Mouse (Mus musculus): ENCODE measurements at regions not wholly inside any gene's neighbourhood (a gene's known extent, or its start where the extent isn't known, plus 50 kb on each side); places are given as distances from the start of the nearest gene placed in this dataset.

DNA sequence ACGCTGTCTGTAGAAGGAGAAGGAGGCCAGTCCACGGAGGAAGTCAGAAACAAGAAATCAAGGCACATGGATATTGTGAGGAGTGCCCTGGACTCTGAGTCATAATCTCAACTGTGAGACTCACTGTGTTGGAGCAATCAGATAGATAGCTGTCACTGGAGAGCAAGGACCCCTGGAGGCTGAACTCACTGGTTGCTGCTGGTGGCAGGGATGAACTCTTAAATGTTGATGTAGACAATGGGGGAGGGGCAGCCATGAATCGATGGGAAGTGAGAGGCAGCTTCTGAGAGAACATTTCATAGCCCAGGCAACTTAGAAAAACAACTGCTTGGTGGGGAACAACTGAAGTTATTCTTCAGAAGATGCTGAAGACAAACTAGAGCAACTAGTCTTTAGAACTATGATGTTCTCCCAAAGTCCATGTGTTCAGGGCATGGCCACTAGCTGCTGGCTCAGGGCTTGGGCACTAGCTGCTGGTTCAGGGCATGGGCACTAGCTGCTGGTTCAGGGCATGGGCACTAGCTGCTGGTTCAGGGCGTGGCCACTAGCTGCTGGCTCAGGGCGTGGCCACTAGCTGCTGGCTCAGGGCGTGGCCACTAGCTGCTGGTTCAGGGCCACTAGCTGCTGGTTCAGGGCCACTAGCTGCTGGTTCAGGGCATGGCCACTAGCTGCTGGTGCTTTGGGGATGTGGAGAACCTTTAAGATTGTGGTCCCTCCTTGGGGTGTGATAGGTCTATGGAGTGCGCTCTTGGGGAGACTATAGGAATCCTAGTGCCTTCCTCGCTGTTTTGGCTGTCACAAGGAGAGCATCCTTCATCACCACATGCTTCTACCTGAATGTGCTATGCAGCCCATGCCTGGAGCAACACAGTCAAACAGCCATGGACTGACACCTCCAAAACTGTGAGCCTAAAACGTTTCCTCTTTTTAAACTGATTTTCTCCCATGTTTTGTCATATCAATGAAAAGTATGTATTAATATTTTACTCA lies 905.7 kb upstream of the Car8 start:
- TF ChIP-seq CTCF (conservative IDR thresholded peaks at IDR 0.05), result no peak
- Histone ChIP-seq H3K27ac (no peak overlapping the region), H3K4me3 (no peak overlapping the region)
- DNase-seq (ENCODE audit: low spot score in 2 of 2), result no peak

DNA sequence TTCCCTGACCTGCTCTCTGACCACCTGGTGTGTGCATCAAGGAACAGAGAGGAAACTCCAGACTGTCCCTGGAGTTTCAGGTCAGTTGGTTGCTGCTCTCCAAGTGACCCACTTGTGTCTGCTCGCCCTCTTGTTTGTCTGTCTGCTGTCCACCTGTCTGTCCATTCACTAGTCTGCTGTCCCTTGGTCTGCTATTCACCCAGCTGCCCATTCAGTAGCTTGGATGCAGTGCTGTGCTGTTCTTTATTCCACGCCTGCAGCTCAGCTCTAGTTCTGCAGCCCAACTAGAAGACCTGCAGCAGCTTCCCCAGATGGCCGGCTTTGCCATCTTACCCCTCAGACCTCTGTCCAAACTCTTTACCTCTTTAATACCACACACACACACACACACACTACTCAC lies 904.2 kb upstream of the Car8 start:
- H3K4me3 ChIP-seq, result no peak overlapping the region
- TF ChIP-seq CTCF (conservative IDR thresholded peaks at IDR 0.05), result no peak
- DNase-seq (ENCODE audit: low spot score in 2 of 2), result no peak
- no peak overlapping the region for H3K27ac ChIP-seq

DNA sequence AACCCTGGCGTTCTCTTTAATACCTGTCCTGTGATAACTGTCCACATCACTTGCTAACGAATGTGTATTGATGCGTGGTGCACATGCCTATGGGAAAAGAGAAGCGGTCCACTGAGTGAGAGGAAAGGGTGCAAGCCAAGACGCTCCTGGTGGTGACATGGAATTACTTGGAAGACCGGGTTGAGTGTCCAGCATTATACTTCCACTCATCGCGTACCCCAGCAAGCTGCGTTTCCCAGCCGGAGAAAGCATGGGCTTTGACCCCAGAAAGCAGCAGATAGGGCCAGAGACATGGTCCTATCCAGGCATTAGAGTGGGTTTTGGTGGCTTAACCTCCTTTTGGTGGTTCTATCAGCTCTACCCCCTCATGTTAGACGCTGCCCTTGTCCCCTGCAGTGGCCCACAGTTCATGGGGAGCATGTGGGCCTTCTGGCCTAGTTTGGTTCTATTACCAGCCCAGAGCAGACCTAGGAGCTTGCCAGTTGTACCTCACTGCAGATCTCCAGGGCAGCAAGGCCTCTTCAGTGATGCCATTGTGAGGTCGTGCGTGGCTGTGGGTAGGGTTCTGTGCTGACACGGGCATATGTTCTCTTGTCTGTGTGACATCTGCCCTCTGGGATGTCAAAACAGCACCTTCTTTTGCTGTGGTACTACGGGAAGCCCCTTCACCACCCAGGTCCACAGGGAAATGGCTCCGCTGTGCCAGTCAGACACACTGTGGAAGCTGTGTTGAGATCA lies 903.3 kb upstream of the Car8 start:
- DNase-seq (ENCODE audit: low spot score in 2 of 2), result no peak
- H3K4me3 ChIP-seq, result no peak overlapping the region
- TF ChIP-seq CTCF (conservative IDR thresholded peaks at IDR 0.05), result no peak
- H3K27ac ChIP-seq, result no peak overlapping the region

DNA sequence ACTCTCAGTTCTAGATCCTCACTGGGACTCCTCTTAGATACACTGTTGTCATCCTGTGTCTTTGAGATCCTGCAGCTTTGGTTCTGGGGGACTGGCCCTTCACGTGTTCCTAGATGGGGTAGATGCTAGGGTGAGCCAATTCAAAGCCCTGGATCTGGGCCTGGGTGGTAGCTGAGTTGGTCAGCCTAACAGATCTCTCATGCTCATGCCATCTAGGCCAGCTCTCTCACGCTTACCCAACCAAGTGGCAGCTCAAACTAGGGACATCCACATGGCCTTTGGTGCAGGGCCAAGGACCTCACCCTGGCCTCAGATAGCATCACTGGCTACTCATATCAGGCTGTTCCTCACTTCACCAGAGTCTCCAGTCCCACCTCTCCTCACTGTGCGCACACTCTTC lies 901.9 kb upstream of the Car8 start:
- Histone ChIP-seq H3K4me3 (no peak overlapping the region), H3K27ac (no peak overlapping the region)
- TF ChIP-seq CTCF (conservative IDR thresholded peaks at IDR 0.05), result no peak
- DNase-seq (ENCODE audit: low spot score in 2 of 2), result no peak

DNA sequence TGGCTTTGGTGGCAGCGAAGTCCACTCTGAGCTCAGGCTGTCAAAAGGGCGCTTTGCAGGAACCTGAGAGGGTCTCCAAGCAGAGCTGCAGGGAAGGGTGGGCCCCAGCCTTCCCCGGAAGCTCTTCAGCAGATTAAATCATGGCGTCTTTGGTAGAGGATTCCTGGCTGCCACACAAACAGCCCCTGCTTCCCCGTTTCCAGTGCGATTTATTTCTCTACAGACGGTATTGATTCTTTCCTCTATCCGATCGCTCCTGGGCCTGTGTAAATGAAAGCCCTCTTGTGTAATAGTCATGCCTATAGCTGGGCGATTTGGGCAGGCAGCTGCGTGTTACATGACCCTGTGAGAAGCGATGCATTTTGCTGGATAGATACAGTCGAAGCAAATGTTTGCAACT lies 897.8 kb upstream of the Car8 start:
- Histone ChIP-seq H3K4me3 (peak overlapping the region; percentile 45; the same call in 1 of the 2 replicates), H3K27ac (peak overlapping the region; percentile 87)
- TF ChIP-seq CTCF (conservative IDR thresholded peaks at IDR 0.05), result no peak
- DNase-seq (ENCODE audit: low spot score in 2 of 2), result no peak

DNA sequence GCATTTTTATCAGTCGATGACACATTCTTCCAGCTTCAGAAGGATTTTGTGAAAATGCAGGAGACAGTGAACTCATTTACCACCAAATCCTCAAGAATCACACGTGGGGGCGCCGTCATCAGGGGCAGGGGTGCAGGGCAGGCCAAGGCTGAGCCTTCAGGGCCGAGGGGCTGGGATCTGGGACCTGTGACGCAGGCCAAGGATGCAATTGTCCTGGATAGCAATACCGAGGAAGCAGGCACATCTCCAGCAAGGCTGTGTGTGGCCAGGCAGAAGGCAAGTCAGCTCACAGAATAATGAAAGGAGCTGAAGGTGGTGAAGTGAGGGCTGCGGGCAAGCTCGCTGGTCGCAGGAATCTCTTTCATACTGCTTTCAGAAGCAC lies 897.3 kb upstream of the Car8 start:
- Histone ChIP-seq H3K4me3 (peak overlapping the region; percentile 45), H3K27ac (peak overlapping the region; percentile 87)
- no peak for TF ChIP-seq CTCF (conservative IDR thresholded peaks at IDR 0.05)
- no peak for DNase-seq (ENCODE audit: low spot score in 2 of 2)

DNA sequence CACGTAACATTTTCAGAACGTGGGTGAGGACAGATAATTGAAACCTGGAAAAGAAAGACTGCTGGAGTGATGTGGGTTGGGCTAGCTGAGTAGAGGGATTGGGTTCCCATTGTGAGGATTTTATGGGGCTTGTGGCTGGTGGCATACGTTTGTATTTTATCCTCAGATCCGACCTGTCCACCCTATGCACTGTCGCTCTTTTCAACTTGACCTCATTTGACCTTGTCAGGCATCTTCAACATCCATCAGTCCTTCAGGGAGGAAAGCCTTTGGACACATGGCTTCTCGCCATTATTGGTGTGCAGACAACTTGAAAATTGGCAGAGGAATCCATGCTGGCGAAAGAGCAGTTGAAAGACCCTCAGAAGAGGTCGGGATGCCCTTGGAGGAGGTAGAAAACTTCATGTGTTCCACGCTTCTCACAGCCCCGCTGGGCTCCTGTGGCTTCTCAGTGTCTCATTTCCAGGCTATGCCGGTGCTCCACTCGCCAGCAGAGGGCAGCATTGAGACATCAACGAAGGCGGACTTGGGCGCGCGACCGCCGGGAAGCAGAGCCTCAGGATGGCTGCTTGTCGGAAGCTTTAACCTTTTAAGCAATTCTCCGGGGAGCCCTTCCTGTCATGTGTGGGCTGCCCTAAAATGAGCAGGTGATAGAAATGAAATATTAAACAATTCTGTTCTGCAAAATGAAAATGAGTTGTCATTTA lies 896.8 kb upstream of the Car8 start:
- Histone ChIP-seq H3K27ac (peak overlapping the region; percentile 87), H3K4me3 (peak overlapping the region; percentile 45)
- peak; percentile 96 for TF ChIP-seq CTCF (conservative IDR thresholded peaks at IDR 0.05)
- peak; percentile 96 to 98 for DNase-seq (ENCODE audit: low spot score in 2 of 2)

DNA sequence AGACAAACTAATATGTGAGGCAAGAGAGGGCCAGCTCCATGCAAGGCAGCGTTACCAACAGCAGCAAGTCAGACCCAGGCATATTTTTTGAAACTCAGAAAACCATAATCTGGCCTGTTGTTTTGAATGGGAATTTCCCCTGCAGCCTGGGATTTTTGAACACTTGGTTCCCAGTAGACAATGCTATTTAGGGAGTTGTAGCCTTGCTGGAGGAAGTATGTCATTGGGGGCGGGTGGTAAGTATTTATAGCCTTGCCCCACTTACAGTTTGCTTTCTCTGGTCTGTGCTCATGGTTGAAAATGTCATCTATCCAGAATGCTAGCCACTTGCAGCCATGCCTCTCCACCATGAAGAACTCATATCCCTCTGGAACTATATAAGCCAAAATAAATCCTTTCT lies 894.9 kb upstream of the Car8 start:
- no peak overlapping the region for H3K4me3 ChIP-seq

DNA sequence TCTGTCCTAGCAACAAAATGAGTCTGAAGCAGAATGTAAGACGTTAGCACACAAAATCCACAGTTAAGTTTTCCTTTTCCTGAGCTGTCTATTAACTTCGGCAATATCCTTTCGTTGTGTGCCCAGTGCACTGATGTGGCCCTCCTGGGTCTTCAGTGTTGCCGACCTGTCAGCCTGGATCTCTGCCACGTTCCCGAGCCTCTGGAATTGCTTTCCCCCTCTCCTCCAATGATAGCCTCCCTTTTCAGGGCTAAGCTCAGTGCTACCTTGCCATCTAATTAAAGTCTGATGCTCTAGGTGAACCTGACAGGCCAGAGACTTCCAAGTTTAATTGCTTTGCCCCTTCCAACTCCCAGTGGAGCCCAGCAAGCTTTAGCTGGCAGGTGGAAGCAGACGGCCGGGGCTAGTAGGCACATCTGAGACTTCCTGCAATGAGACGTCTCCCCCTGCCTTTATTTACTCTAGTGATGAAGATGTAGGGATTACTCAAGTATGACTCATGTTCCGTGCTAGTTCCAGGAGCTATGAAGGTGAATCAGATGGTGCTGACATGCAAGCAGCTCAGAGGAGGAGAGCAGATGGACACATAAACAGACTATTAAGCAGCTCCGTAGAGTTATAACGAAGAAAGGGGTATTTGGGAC lies 894.3 kb upstream of the Car8 start:
- Histone ChIP-seq H3K27ac (peak overlapping the region; percentile 32; the same call in 1 of the 2 replicates), H3K4me3 (no peak overlapping the region)
- no peak for TF ChIP-seq CTCF (conservative IDR thresholded peaks at IDR 0.05)
- DNase-seq (ENCODE audit: low spot score in 2 of 2), result no peak

More for the DNA sequence above, 894.9 kb upstream of the Car8 start:
- no peak for DNase-seq (ENCODE audit: low spot score in 2 of 2)
- TF ChIP-seq CTCF (conservative IDR thresholded peaks at IDR 0.05), result no peak
- peak overlapping the region; percentile 32; the same call in 1 of the 2 replicates for H3K27ac ChIP-seq

DNA sequence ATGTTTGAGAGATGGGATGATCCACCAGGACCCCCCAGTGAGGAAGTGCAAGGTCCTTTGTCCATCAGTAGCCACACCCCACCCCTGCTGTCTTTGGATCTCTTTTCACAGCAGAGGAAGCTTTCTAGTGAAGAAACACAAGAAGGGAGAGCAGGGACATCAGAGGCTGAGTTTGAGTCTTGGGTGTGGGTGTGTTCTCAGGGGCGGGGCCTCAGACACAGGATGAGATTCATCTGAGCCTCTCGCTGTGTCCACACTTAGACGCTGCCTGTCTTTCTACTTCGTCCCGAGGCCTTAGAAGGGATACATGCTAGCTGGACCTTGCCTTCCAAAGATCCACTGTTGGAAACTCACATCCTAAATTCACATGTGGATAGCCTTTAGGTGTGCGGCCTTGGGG lies 893.5 kb upstream of the Car8 start:
- Histone ChIP-seq H3K4me3 (no peak overlapping the region), H3K27ac (no peak overlapping the region)
- DNase-seq (ENCODE audit: low spot score in 2 of 2), result no peak
- no peak for TF ChIP-seq CTCF (conservative IDR thresholded peaks at IDR 0.05)

DNA sequence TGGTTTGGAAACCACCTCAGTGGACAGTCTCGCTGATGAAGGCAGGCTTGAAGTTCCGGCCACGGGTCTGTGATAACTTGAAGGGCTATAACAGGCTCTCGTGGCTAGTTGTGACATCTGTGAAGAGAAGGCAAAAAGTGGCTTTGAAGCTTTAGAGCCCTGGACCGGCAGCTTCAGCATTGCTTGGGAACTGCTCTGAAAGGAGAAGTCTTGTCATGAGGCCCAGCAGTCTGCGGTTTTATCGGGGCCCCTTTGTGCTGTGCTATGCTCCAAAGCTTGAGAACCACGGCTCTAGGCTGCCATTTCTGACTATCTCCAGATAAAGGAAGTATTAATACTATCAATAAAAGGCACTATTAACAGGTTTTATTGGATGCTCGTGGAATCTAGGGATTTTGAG lies 892.8 kb upstream of the Car8 start:
- Histone ChIP-seq H3K27ac (no peak overlapping the region), H3K4me3 (no peak overlapping the region)
- no peak for DNase-seq (ENCODE audit: low spot score in 2 of 2)
- no peak for TF ChIP-seq CTCF (conservative IDR thresholded peaks at IDR 0.05)

DNA sequence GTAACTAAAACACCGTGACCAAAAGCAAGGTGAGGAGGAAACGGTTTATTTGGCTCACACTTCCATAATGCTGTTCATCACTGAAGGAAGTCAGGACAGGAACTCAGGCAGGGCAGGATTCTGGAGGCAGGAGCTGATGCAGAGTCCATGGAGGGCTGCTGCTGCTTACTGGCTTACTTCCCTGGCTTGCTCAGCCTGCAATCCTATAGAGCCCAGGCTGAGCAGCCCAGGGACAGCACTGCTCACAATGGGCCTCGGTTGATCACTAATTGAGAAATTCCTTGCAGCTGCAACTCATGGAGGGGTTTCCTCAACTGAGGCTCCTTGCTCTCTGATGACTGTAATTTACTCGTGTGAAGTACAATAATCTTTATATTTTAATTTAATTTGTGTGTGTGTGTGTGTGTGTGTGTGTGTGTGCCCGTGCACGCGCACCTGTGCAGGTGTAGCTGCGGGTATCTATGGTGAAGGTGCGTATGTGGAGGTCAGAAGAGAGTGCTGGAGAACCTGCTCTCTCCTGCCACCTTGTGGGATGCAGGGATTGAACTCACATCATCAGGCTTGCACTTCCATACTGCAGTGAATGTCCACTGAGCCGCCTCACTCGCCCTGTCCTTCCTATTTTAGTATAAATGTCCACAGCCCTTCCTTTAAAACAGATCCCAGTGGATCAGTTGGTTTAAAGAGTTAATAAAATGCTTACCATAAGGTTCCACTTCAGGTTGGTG lies 886.6 kb upstream of the Car8 start:
- H3K27ac ChIP-seq, result no peak overlapping the region
- peak; percentile 72 for TF ChIP-seq CTCF (conservative IDR thresholded peaks at IDR 0.05)
- no peak overlapping the region for H3K4me3 ChIP-seq
- DNase-seq (ENCODE audit: low spot score in 2 of 2), result peak in 1 of 2 experiments; percentile 28

All from layer of hippocampus, adult 2 months (tissue).